Mouse (Mus musculus): ENCODE results near the gene Hoxb4. TPM values are rescaled to one million over a fixed set of nuclear protein-coding genes. Genes with fewer than 3 reads are reported as not detected.

The Hoxb4 gene
- total and polyA plus RNA-seq, 3 experiments, result 2.7 to 5.5 (median 3.3) TPM

- no peak for DNase-seq (ENCODE audit: extremely low read depth)
- H3K79me2 ChIP-seq (replicated peaks; ENCODE audit: control insufficient read depth, extremely low read depth, insufficient read depth, poor library complexity, severe bottlenecking), result no peaks in the 10 kb centered on the region
- dilution Hi-C loops (cut with MboI; ENCODE audit: extremely low pct_ligation_motif_present, extremely low pct_unique_long_range_greater_than_20kb, low sequenced_read_pairs) (no loop called here), in situ Hi-C loops (cut with MboI; ENCODE audit: low pct_ligation_motif_present, low pct_unique_long_range_greater_than_20kb, low sequenced_read_pairs) (loop anchor here (25.0 kb wide), 1 partner anchor 231 kb away; no protein-coding TSS in a partner anchor)
- peaks cover 0 to 16% of the 10 kb centered on the region in 2 experiments; a peak in 2 of 4 replicates for H3K4me1 ChIP-seq (ENCODE audit: control insufficient read depth in 1 of 2, insufficient read depth in 2 of 2)
- peaks cover 22% of the 10 kb centered on the region for H3K9me3 ChIP-seq (replicated peaks; ENCODE audit: low read length)
- H3K4me2 ChIP-seq (ENCODE audit: insufficient read depth, low read depth, poor library complexity, severe bottlenecking), result no peak overlapping the region
- TF ChIP-seq USF1 (IDR thresholded peaks at IDR 0.05; ENCODE audit: low read depth, low read length) (no peak), NELFE (IDR thresholded peaks at IDR 0.05; ENCODE audit: low read depth, low read length) (no peak), KAT2A (IDR thresholded peaks at IDR 0.05; ENCODE audit: insufficient replicate concordance, low read length) (no peak), MAX (IDR thresholded peaks at IDR 0.05; ENCODE audit: low read length) (no peak), JUND (conservative IDR thresholded peaks at IDR 0.05; ENCODE audit: low read depth, low read length) (no peak), RCOR1 (conservative IDR thresholded peaks at IDR 0.05; ENCODE audit: low read depth, low read length) (no peak), EP300 (IDR thresholded peaks at IDR 0.05; ENCODE audit: low read length) (no peak), ETS1 (conservative IDR thresholded peaks at IDR 0.05; ENCODE audit: low read depth, low read length) (no peak), JUN (IDR thresholded peaks at IDR 0.05; ENCODE audit: insufficient read depth, low read depth, low read length) (no peak), CHD1 (IDR thresholded peaks at IDR 0.05; ENCODE audit: low read depth, low read length) (no peak), MEF2A (IDR thresholded peaks at IDR 0.05; ENCODE audit: borderline replicate concordance, low read depth, low read length) (no peak), MXI1 (IDR thresholded peaks at IDR 0.05; ENCODE audit: low read depth, low read length) (no peak)
- H3K27ac ChIP-seq (ENCODE audit: insufficient read depth, low read depth), result no peak overlapping the region
- no peak overlapping the region for H3K4me3 ChIP-seq (replicated peaks in 1 of 3; ENCODE audit: low read depth in 2 of 3, low read length in 2 of 3, poor library complexity in 1 of 3)
- H3K27me3 ChIP-seq (replicated peaks), result peaks cover 68% of the 10 kb centered on the region
- H3K9ac ChIP-seq (ENCODE audit: insufficient read depth, low read depth), result no peak overlapping the region
- no peaks in the 10 kb centered on the region for H3K36me3 ChIP-seq (replicated peaks in 1 of 2; ENCODE audit: control insufficient read depth in 1 of 2, insufficient read depth in 1 of 2, low read length in 1 of 2)
Observed at GRCm38 (mm10) chr11:96306183-96306907, 11.7 kb upstream of the Hoxb4 start.

GRCm38 (mm10) chr11:96306908-96307269 is 11.2 kb upstream of the Hoxb4 start:
- TF ChIP-seq NELFE (IDR thresholded peaks at IDR 0.05; ENCODE audit: low read depth, low read length) (no peak), RAD21 (IDR thresholded peaks at IDR 0.05; ENCODE audit: low read depth, low read length) (no peak), JUND (conservative IDR thresholded peaks at IDR 0.05; ENCODE audit: low read depth, low read length) (no peak), MAFK (IDR thresholded peaks at IDR 0.05; ENCODE audit: insufficient replicate concordance, low read length) (no peak), KAT2A (IDR thresholded peaks at IDR 0.05; ENCODE audit: insufficient replicate concordance, low read length) (no peak), CHD2 (IDR thresholded peaks at IDR 0.05; ENCODE audit: low read length) (no peak), EP300 (IDR thresholded peaks at IDR 0.05; ENCODE audit: low read length) (no peak), CTCF (conservative IDR thresholded peaks at IDR 0.05 in 1 of 2, IDR thresholded peaks at IDR 0.05 in 1 of 2; ENCODE audit: low read depth in 2 of 2, low read length in 2 of 2) (no peak), MXI1 (IDR thresholded peaks at IDR 0.05; ENCODE audit: low read depth, low read length) (no peak), ZKSCAN1 (IDR thresholded peaks at IDR 0.05; ENCODE audit: borderline replicate concordance, low read depth, low read length) (no peak), ZNF384 (IDR thresholded peaks at IDR 0.05; ENCODE audit: low read depth, low read length) (no peak), SIN3A (IDR thresholded peaks at IDR 0.05; ENCODE audit: low read length) (no peak), POLR2A (IDR thresholded peaks at IDR 0.05; ENCODE audit: low read depth, low read length) (no peak), ETS1 (conservative IDR thresholded peaks at IDR 0.05; ENCODE audit: low read depth, low read length) (no peak), ZMIZ1 (IDR thresholded peaks at IDR 0.05; ENCODE audit: low read depth, low read length) (no peak)
- in situ Hi-C loops (cut with MboI; ENCODE audit: low pct_ligation_motif_present, low pct_unique_long_range_greater_than_20kb, low sequenced_read_pairs) (loop anchor here (25.0 kb wide), 1 partner anchor 230 kb away; no protein-coding TSS in a partner anchor), dilution Hi-C loops (cut with MboI; ENCODE audit: extremely low pct_ligation_motif_present, extremely low pct_unique_long_range_greater_than_20kb, low sequenced_read_pairs) (no loop called here)
- Histone ChIP-seq H3K9me3 (replicated peaks; ENCODE audit: low read length) (peaks cover 18% of the 10 kb centered on the region), H3K36me3 (replicated peaks in 1 of 2; ENCODE audit: control insufficient read depth in 1 of 2, insufficient read depth in 1 of 2, low read length in 1 of 2) (no peaks in the 10 kb centered on the region), H3K79me2 (replicated peaks; ENCODE audit: control insufficient read depth, extremely low read depth, insufficient read depth, poor library complexity, severe bottlenecking) (no peaks in the 10 kb centered on the region), H3K4me2 (ENCODE audit: insufficient read depth, low read depth, poor library complexity, severe bottlenecking) (no peak overlapping the region), H3K27ac (ENCODE audit: insufficient read depth, low read depth) (no peak overlapping the region), H3K27me3 (replicated peaks) (peaks cover 66% of the 10 kb centered on the region), H3K9ac (ENCODE audit: insufficient read depth, low read depth) (no peak overlapping the region), H3K4me3 (replicated peaks in 1 of 3; ENCODE audit: low read depth in 2 of 3, low read length in 2 of 3, poor library complexity in 1 of 3) (no peak overlapping the region), H3K4me1 (ENCODE audit: control insufficient read depth in 1 of 2, insufficient read depth in 2 of 2) (peaks cover 0 to 19% of the 10 kb centered on the region in 2 experiments; a peak in 2 of 4 replicates)
- no peak for DNase-seq (ENCODE audit: extremely low read depth)
